Mouse (Mus musculus) G1E-ER4 (cell line): Measurements from ENCODE around the gene Ptgs2. TPM values are rescaled to one million over a fixed set of nuclear protein-coding genes. Genes with fewer than 3 reads are reported as not detected.

Experiments
- GATA1 ChIP-seq: IDR thresholded peaks from one replicate; pipeline ENCODE4 v1.8.0; 2012; ENCODE audit warnings: low read length, inconsistent platforms
- polyA plus RNA-seq: library from polyadenylated mRNA; stranded (reverse); fragments of >175 nt; gene quantifications from 2 replicates; pipeline ENCODE4 v1.2.3, GENCODE M21; 2012

Gene Ptgs2
- polyA plus RNA-seq = not detected in 2 replicates

GRCm38 (mm10) chr1:150099790-150100333 lies at the start of gene Ptgs2:
Gene Ptgs2, plus strand, starts transcription at chr1:150100031.
- TF ChIP-seq GATA1 = no peak

- TF ChIP-seq GATA1 = no peak
These were observed 49.6 kb upstream of the Ptgs2 start for GRCm38 (mm10) chr1:150050256-150050655.

GRCm38 (mm10) chr1:150065684-150066083 lies 34.1 kb upstream of the Ptgs2 start:
- TF ChIP-seq GATA1 = no peak

- no peak for TF ChIP-seq GATA1
These were observed 27.0 kb upstream of the Ptgs2 start for GRCm38 (mm10) chr1:150072880-150073279.

GRCm38 (mm10) chr1:150074609-150075008 lies 25.2 kb upstream of the Ptgs2 start:
- TF ChIP-seq GATA1 = no peak

GRCm38 (mm10) chr1:150089040-150089692 lies 10.7 kb upstream of the Ptgs2 start:
- TF ChIP-seq GATA1 = no peak

GRCm38 (mm10) chr1:150090229-150090628 lies 9.6 kb upstream of the Ptgs2 start:
- TF ChIP-seq GATA1 = no peak

- no peak for TF ChIP-seq GATA1
These were observed 2.8 kb upstream of the Ptgs2 start for GRCm38 (mm10) chr1:150097036-150097435.

- no peak for TF ChIP-seq GATA1
These were observed 2.1 kb upstream of the Ptgs2 start for GRCm38 (mm10) chr1:150097721-150098120.

- TF ChIP-seq GATA1 = no peak
These were observed 457 bp upstream of the Ptgs2 start for GRCm38 (mm10) chr1:150099374-150099773.

GRCm38 (mm10) chr1:150104228-150104720 lies 4.4 kb downstream of the Ptgs2 start:
- no peak for TF ChIP-seq GATA1

GRCm38 (mm10) chr1:150106736-150107135 lies 6.9 kb downstream of the Ptgs2 start:
- no peak for TF ChIP-seq GATA1

- no peak for TF ChIP-seq GATA1
These were observed 9.8 kb downstream of the Ptgs2 start for GRCm38 (mm10) chr1:150109591-150109990.

- no peak for TF ChIP-seq GATA1
These were observed 15.5 kb downstream of the Ptgs2 start for GRCm38 (mm10) chr1:150115352-150115751.

GRCm38 (mm10) chr1:150118352-150118751 lies 18.5 kb downstream of the Ptgs2 start:
- TF ChIP-seq GATA1 = no peak

GRCm38 (mm10) chr1:150125568-150125967 lies 25.7 kb downstream of the Ptgs2 start:
- no peak for TF ChIP-seq GATA1

- TF ChIP-seq GATA1 = no peak
These were observed 30.2 kb downstream of the Ptgs2 start for GRCm38 (mm10) chr1:150130070-150130469.

- no peak for TF ChIP-seq GATA1
These were observed 30.9 kb downstream of the Ptgs2 start for GRCm38 (mm10) chr1:150130586-150131275.
